Mouse (Mus musculus) liver, postnatal 0 days (tissue): ENCODE data around the gene Cluh. TPM values are rescaled to one million over a fixed set of nuclear protein-coding genes. Genes with fewer than 3 reads are reported as not detected.

ENCODE experiments used
- ATAC-seq: fragments of 200-750 bp; cut with Nextera tagmentation; 2 replicates; pipeline ENCODE4 v1.8.0; 2017; ENCODE audit warnings: mild to moderate bottlenecking, moderate library complexity
- DNase-seq: peaks from one replicate; pipeline ENCODE4 v3.0.0-alpha.2; 2016
- H3K27ac ChIP-seq: fragments of 300-500 bp; sonication (generic); 2 replicates; pipeline ENCODE4 v1.5.1; 2014; ENCODE audit warnings: antibody characterized with exemption, moderate library complexity, mild to moderate bottlenecking, low read depth
- H3K27me3 ChIP-seq: fragments of 300-500 bp; sonication (generic); 2 replicates; pipeline ENCODE4 v1.6.1; 2014; ENCODE audit warnings: low read length, control low read depth, mixed read lengths; ENCODE audit not compliant: insufficient read depth
- H3K36me3 ChIP-seq: fragments of 300-500 bp; sonication (generic); replicated peaks from 2 replicates; pipeline ENCODE4 v1.6.1; 2014; ENCODE audit warnings: mild to moderate bottlenecking, control low read depth, low read length, moderate library complexity, mixed read lengths; ENCODE audit not compliant: insufficient read depth
- H3K4me1 ChIP-seq: fragments of 300-500 bp; sonication (generic); 2 replicates; pipeline ENCODE4 v1.6.1; 2014; ENCODE audit warnings: antibody characterized with exemption, mild to moderate bottlenecking, control low read depth; ENCODE audit not compliant: insufficient read depth
- H3K4me2 ChIP-seq: fragments of 300-500 bp; sonication (generic); 2 replicates; pipeline ENCODE4 v1.6.1; 2014; ENCODE audit warnings: low read depth, mild to moderate bottlenecking, low read length, moderate library complexity, mixed read lengths
- H3K4me3 ChIP-seq: fragments of 300-500 bp; sonication (generic); 2 replicates; pipeline ENCODE4 v1.5.1; 2014; ENCODE audit warnings: low read depth, low read length
- H3K9ac ChIP-seq: fragments of 300-500 bp; sonication (generic); replicated peaks from 2 replicates; pipeline ENCODE4 v1.6.1; 2014; ENCODE audit warnings: mild to moderate bottlenecking, moderate library complexity
- H3K9me3 ChIP-seq: fragments of 300-500 bp; sonication (generic); 2 replicates; pipeline ENCODE4 v1.6.1; 2016; ENCODE audit warnings: mild to moderate bottlenecking, control low read depth, low read length, mixed read lengths
- CTCF ChIP-seq: sonication (generic); IDR thresholded peaks from 2 replicates; pipeline ENCODE4 v1.5.1; 2016; ENCODE audit warnings: antibody characterized with exemption, low read depth
- EP300 ChIP-seq: IDR thresholded peaks from 2 replicates; pipeline ENCODE4 v1.6.1; 2016; ENCODE audit warnings: antibody characterized with exemption, low read depth, mild to moderate bottlenecking
- WGBS: fragments of 180-500 bp; shearing (Covaris S2); extraction: QIAGEN DNeasy Blood & Tissue Kit; methylation state at CpG from one replicate; pipeline ENCODE4 v1.1.7; 2014; ENCODE audit not compliant: insufficient replicate concordance; 5-methylcytosine and 5-hydroxymethylcytosine counted together
- polyA plus RNA-seq: library from polyadenylated mRNA; unstranded; fragments of >200 nt; fragmentation: Nextera tagmentation; extraction: Ambion mirVana; gene quantifications from 2 replicates; pipeline ENCODE4 v1.2.1, GENCODE M21; 2015

Cluh gene
- polyA plus RNA-seq, 1 experiment from 2014 or later = 35.6 TPM

DNA sequence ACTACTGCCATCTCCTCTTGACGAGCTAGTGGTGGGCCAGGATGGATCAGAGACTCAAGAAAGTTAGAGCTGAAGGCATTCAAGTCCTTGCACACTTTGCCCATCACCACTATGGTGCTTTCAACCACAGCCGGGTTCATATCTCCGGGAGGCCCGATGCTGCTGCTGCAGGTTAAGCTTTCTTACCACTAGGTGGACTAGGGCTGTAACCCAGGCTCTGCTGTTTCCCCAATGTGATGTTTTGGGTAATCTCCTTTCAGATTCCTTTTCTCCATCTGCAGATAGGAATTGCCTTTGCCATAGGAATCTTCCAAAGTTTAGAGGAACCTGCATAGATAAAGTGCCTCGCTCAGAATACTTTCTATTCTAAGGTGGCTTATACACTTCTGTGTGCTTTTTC lies 33.7 kb upstream of the Cluh start:
- no peaks in the 10 kb centered on the region for H3K9me3 ChIP-seq
- H3K4me2 ChIP-seq = no peak overlapping the region
- H3K36me3 ChIP-seq = no peaks in the 10 kb centered on the region
- peaks cover 51% of the 10 kb centered on the region for H3K27me3 ChIP-seq
- H3K9ac ChIP-seq = no peak overlapping the region
- TF ChIP-seq EP300 = no peak
- peak; percentile 28 for TF ChIP-seq CTCF
- peaks cover 18% of the 10 kb centered on the region for H3K4me1 ChIP-seq
- DNase-seq (no peak), ATAC-seq (no peak)
- no peak overlapping the region for H3K27ac ChIP-seq
- WGBS = 50% methylated on average over 5 of the region's 5 CpGs
- H3K4me3 ChIP-seq = no peak overlapping the region

DNA sequence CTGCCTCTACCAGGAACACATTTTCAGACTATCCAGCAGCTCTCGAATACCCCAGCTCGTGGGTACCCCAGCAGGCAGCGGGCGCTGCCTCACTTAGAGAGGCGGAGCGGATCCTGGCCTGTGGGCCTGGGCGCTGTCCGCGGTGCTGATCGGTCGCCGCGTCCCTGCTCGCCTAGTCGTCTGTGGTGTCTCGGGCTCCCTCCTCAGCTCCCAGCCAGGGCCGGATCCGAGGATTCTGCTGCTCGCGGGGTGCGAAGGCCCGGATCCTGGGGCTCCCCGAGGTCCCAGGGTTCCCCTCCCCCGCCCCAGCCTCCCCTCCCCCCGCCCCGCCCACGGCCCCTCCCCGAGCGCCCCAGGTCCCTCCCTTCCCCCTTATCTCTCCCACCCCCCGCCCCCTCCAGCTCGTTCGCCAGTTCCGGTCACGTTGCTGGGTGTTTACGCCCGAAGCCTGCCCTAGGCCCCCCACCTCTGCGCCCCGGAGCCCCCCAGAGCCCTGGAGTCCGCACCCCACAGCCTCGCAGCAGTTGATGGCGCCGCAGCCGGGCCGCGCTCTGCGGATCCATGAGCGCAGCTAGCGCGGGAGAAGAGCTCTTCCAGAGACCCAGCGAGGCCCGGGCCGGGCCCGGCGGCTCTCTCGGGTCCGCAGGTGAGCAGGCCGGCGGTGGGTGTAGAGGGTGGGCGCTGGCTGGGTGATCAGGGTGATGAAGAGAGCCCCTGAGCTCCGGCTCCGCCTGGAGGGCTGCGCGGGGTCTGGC lies 29.9 kb upstream of the Cluh start, which contains the start of gene Ccdc92b:
Gene Ccdc92b (plus strand): TSS at position 405 of the 755 bp plus-strand sequence.
- no peaks in the 10 kb centered on the region for H3K9me3 ChIP-seq
- peak within 1 kb of the TSS; percentile 66 for H3K9ac ChIP-seq
- DNase-seq (peak; percentile 92), ATAC-seq (peak; percentile 63)
- peaks cover 26% of the 10 kb centered on the region for H3K27me3 ChIP-seq
- H3K4me1 ChIP-seq = peaks cover 33% of the 10 kb centered on the region
- under 1% methylated on average over 49 of the region's 63 CpGs for WGBS
- H3K4me2 ChIP-seq = peak within 1 kb of the TSS; percentile 71
- TF ChIP-seq EP300 = no peak
- 0 out of 2 replicates have a peak, but pooled peaks have one; percentile 8 for TF ChIP-seq CTCF
- H3K4me3 ChIP-seq = peak within 1 kb of the TSS; percentile 67
- H3K36me3 ChIP-seq = peaks cover 3% of the 10 kb centered on the region; the same call in 1 of the 2 replicates
- H3K27ac ChIP-seq = peak within 1 kb of the TSS; percentile 81; the same call in 1 of the 2 replicates

DNA sequence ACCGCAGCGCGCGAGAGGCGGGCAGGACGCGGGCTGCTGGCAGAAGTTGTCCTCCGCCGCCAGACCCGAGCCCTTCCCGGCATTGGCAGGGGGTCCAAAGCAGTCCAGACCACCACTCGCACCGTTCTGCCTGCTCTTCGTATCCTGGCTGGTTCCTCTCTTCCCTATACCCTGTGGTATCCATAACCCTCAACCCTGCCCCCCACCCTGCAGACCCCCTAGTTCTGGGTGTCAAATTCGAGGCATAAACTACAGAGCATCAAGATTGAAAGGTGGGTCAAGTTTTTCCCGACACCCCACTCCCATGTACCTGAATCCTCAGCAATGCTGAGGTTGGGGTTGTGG lies 29.4 kb upstream of the Cluh start:
- 6% methylated on average over 8 of the region's 16 CpGs for WGBS
- Histone ChIP-seq H3K4me3 (peak overlapping the region; percentile 67), H3K4me2 (peak overlapping the region; percentile 71), H3K27ac (no peak overlapping the region), H3K9ac (peak overlapping the region; percentile 66), H3K9me3 (no peaks in the 10 kb centered on the region), H3K4me1 (peaks cover 33% of the 10 kb centered on the region), H3K36me3 (peaks cover 3% of the 10 kb centered on the region; the same call in 1 of the 2 replicates), H3K27me3 (peaks cover 26% of the 10 kb centered on the region)
- DNase-seq = no peak
- no peak for ATAC-seq
- no peak for TF ChIP-seq EP300
- no peak for TF ChIP-seq CTCF

DNA sequence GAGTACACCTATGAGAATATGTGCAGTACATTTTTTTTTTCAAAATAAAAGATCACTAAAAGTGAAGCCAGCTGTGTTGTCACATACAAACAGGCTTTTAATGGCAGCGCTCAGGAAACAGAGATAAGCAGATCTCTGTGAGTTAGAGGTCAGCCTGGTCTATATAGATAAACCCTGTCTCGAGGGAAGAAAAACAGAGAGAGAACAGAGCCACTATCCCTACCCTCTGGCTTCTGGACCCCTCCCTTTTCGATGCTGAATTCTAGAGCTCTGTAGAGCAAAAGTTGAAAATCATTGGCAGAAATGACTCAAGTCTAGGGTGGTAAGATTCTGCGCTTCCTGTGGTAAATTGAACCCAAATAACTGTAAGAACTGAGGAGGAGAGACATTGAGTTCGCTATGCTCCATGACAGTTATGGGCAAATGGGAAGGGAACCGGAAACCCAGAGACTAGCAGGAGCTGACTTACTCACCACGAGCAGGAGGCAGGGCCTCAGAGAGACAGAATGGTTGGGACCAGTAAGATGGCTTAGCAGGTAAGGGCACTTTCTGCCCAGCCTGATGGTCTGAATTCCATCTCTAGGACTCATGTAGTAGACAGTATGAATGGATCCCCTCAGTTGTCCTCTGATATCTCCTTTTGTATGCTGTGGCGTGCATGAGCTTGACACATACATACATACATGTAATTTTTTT lies 27.2 kb upstream of the Cluh start:
- H3K36me3 ChIP-seq = peaks cover 3% of the 10 kb centered on the region; the same call in 1 of the 2 replicates
- peak overlapping the region; percentile 81 for H3K27ac ChIP-seq
- H3K4me2 ChIP-seq = peak overlapping the region; percentile 71
- ATAC-seq (peak; percentile 86), DNase-seq (no peak)
- H3K9ac ChIP-seq = peak overlapping the region; percentile 16; the same call in 1 of the 2 replicates
- peaks cover 33% of the 10 kb centered on the region for H3K4me1 ChIP-seq
- H3K9me3 ChIP-seq = no peaks in the 10 kb centered on the region
- peak overlapping the region; percentile 67 for H3K4me3 ChIP-seq
- peaks cover 19% of the 10 kb centered on the region for H3K27me3 ChIP-seq
- 33% methylated on average over 8 of the region's 8 CpGs for WGBS
- TF ChIP-seq EP300 (peak; percentile 98), CTCF (no peak)

DNA sequence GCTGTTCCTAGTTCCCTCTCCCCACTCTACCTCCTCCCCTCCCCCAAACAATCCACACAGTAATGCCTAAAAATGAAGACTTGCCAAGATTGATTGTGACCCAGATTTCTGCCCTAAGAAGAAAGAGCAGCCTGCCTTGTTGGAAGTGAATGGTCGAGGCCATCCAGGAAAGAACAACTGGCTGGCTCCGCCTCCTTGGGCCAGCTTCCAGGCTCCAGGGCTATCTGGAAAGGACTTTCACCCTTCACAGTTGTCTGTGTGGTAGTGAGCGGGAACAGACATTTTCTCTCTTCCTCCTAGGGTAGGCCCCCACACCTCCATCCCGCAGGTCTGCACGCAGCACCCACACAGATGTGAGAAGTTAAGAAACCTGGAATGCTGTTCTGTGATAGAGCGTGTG lies 25.6 kb upstream of the Cluh start:
- TF ChIP-seq CTCF = no peak
- no peak for TF ChIP-seq EP300
- WGBS = 63% methylated on average over 6 of the region's 6 CpGs
- Histone ChIP-seq H3K4me2 (peak overlapping the region; percentile 71; the same call in 1 of the 2 replicates), H3K9me3 (no peaks in the 10 kb centered on the region), H3K9ac (no peak overlapping the region), H3K4me1 (peaks cover 33% of the 10 kb centered on the region), H3K27ac (no peak overlapping the region), H3K4me3 (no peak overlapping the region), H3K27me3 (peaks cover 14% of the 10 kb centered on the region), H3K36me3 (peaks cover 3% of the 10 kb centered on the region; the same call in 1 of the 2 replicates)
- ATAC-seq = no peak
- DNase-seq = peak; percentile 78

DNA sequence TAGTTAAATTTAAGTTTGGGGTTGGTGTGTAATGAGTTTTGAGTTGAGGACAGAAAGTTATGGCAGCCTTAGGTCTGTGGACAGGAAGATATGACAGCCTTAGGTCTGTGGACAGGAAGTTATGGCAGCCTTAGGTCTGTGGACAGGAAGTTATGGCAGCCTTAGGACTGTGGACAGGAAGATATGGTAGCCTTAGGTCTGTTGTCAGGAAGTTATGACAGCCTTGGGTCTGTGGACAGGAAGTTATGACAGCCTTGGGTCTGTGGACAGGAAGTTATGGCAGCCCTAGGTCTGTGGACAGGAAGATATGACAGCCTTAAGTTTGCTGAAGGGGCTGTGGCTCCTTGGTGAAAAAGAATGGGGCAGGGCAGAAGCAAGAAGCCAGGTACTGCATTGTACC lies 24.0 kb upstream of the Cluh start:
- H3K4me1 ChIP-seq = peaks cover 23% of the 10 kb centered on the region
- DNase-seq = no peak
- H3K9ac ChIP-seq = no peak overlapping the region
- TF ChIP-seq EP300 (no peak), CTCF (no peak)
- no peak for ATAC-seq
- no peak overlapping the region for H3K27ac ChIP-seq
- H3K4me2 ChIP-seq = no peak overlapping the region
- peaks cover 3% of the 10 kb centered on the region; the same call in 1 of the 2 replicates for H3K36me3 ChIP-seq
- H3K27me3 ChIP-seq = peaks cover 3% of the 10 kb centered on the region
- no peaks in the 10 kb centered on the region for H3K9me3 ChIP-seq
- H3K4me3 ChIP-seq = no peak overlapping the region
